ENCODE assay signal across 35 mouse cellular contexts in the genomic region with DNA sequence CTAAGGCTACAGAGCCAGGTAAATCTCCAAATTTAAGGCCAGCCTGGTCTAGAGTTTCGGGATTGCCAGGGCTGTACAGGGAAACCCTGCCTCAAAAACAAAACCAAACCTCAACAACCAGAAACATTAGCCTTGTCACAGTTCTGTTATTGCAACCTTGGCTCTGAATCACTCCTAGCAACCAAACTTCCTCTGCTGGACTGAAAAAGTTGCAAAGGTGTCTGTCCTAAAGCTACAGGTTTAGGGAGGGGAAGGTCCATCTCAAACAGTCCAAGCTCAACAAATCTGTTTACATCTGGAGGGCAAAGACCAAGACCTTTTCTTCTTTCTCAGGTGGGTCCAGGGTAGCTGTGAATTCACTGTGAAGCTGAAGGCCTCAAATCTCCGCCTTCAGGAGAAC. TPM values are rescaled to one million over a fixed set of nuclear protein-coding genes. Genes with fewer than 3 reads are reported as not detected.
DNase-seq lines count a peak whose midpoint lies in the region; ATAC-seq and TF ChIP-seq lines count a peak whose summit lies in the region.
"Had no signal": no experiment of that assay in that cellular context is flagged by ENCODE, and none has a peak within 500 bp of the region (broad histone marks: within the 10 kb centered on the region; RNA-seq: fewer than 3 reads in every experiment).

No protein-coding gene starts in this region.

- no peaks in the 10 kb centered on the region for H3K27me3 ChIP-seq in liver, adult 2 months (ENCODE audit: control insufficient read depth, insufficient read depth, low read length)
- no peaks in the 10 kb centered on the region for H3K27me3 ChIP-seq in liver, embryonic 12.5 days (replicated peaks)
- H3K27me3 ChIP-seq in small intestine, adult 2 months (ENCODE audit: control insufficient read depth, insufficient read depth, low read length), result no peaks in the 10 kb centered on the region
- H3K27me3 ChIP-seq: embryonic facial prominence, embryonic 13.5 days; heart, embryonic 15.5 days; hindbrain, embryonic 13.5 days; kidney, embryonic 15.5 days; lung, embryonic 15.5 days; midbrain, embryonic 15.5 days; neural tube, embryonic 15.5 days had no signal

- ATAC-seq in liver, embryonic 12.5 days, result no peak
- ATAC-seq: forebrain, embryonic 16.5 days; midbrain, embryonic 15.5 days had no signal

- DNase-seq in liver, adult 2 months (ENCODE audit: extremely low read depth, low read depth, low spot score), result peak; percentile 53
- no peak for DNase-seq in liver
- DNase-seq in left cerebral cortex, adult 9 months (ENCODE audit: low spot score in 2 of 2), result no peak
- DNase-seq in spleen, postnatal 14 days (ENCODE audit: low spot score in 2 of 2), result no peak
- no peak for DNase-seq in spleen, postnatal 36 days (ENCODE audit: low spot score in 2 of 2)
- DNase-seq: adrenal gland, adult 8-10 months; B cell, adult 2 months; gastrocnemius, postnatal 10 days; kidney, adult 18-20 months; kidney, postnatal 25 days; lung, postnatal 36 days; right cerebral cortex, postnatal 25 days; spleen, adult 18-20 months; thymus, adult 2 months; thymus, postnatal 36 days had no signal

- WGBS in liver, adult 2 months, result 94% methylated on average over 2 of the region's 2 CpGs
- 83% methylated on average over 2 of the region's 2 CpGs for WGBS in liver, embryonic 12.5 days (ENCODE audit: insufficient replicate concordance)
- WGBS in small intestine, adult 2 months, result 84% methylated on average over 2 of the region's 2 CpGs

- no peak overlapping the region for H3K4me2 ChIP-seq in liver, embryonic 12.5 days
- H3K4me2 ChIP-seq: embryonic facial prominence, embryonic 13.5 days; heart, embryonic 15.5 days; hindbrain, embryonic 13.5 days; kidney, embryonic 15.5 days; lung, embryonic 15.5 days; midbrain, embryonic 15.5 days; neural tube, embryonic 15.5 days had no signal

- H3K4me1 ChIP-seq in liver, adult 2 months (ENCODE audit: control insufficient read depth, insufficient read depth, low read length), result peaks cover 36% of the 10 kb centered on the region
- peaks cover 69% of the 10 kb centered on the region for H3K4me1 ChIP-seq in bone marrow macrophage, adult 2 months (ENCODE audit: control insufficient read depth, insufficient read depth, low read length)
- H3K4me1 ChIP-seq in liver, embryonic 12.5 days, result peaks cover 75% of the 10 kb centered on the region
- H3K4me1 ChIP-seq in small intestine, adult 2 months (ENCODE audit: control insufficient read depth, insufficient read depth, insufficient read length, low read length), result peaks cover 49% of the 10 kb centered on the region

- peaks cover 16% of the 10 kb centered on the region; the same call in 1 of the 2 replicates for H3K79me2 ChIP-seq in liver, adult 2 months (ENCODE audit: control insufficient read depth, insufficient read depth, low read length)

- H3K9ac ChIP-seq in liver, adult 2 months (ENCODE audit: low read depth, low read length), result no peak overlapping the region
- H3K9ac ChIP-seq in liver, embryonic 12.5 days, result no peak overlapping the region
- H3K9ac ChIP-seq: embryonic facial prominence, embryonic 13.5 days; heart, embryonic 15.5 days; hindbrain, embryonic 13.5 days; kidney, embryonic 15.5 days; liver, embryonic 14.5 days; lung, embryonic 15.5 days; midbrain, embryonic 15.5 days; neural tube, embryonic 15.5 days had no signal

- no peak overlapping the region for H3K4me3 ChIP-seq in liver, adult 2 months (ENCODE audit: insufficient read depth, low read depth, low read length)
- no peak overlapping the region for H3K4me3 ChIP-seq in bone marrow macrophage, adult 2 months (ENCODE audit: insufficient read depth, low read length)
- no peak overlapping the region for H3K4me3 ChIP-seq in liver, embryonic 12.5 days
- no peak overlapping the region for H3K4me3 ChIP-seq in small intestine, adult 2 months (ENCODE audit: low read depth, low read length)
- H3K4me3 ChIP-seq: embryonic facial prominence, embryonic 13.5 days; forebrain, embryonic 10.5 days; heart, embryonic 10.5 days; heart, embryonic 15.5 days; hindbrain, embryonic 13.5 days; kidney, embryonic 15.5 days; lung, embryonic 15.5 days; midbrain, embryonic 15.5 days; neural tube, embryonic 15.5 days had no signal

- H3K27ac ChIP-seq in liver, adult 2 months (replicated peaks; ENCODE audit: insufficient read depth, low read depth, low read length), result peak overlapping the region; percentile 5
- peak overlapping the region; percentile 13; the same call in 1 of the 2 replicates for H3K27ac ChIP-seq in bone marrow macrophage, adult 2 months (ENCODE audit: insufficient read depth, low read depth, low read length)
- H3K27ac ChIP-seq in liver, embryonic 12.5 days, result peak overlapping the region; percentile 38
- H3K27ac ChIP-seq in small intestine, adult 2 months (ENCODE audit: insufficient read depth, low read depth, low read length), result peak overlapping the region; percentile 11; the same call in 1 of the 2 replicates
- H3K27ac ChIP-seq: embryonic facial prominence, embryonic 13.5 days; forebrain, embryonic 10.5 days; heart, embryonic 10.5 days; heart, embryonic 15.5 days; hindbrain, embryonic 13.5 days; kidney, embryonic 15.5 days; liver, embryonic 14.5 days; lung, embryonic 15.5 days; midbrain, embryonic 15.5 days; neural tube, embryonic 15.5 days had no signal

- H3K36me3 ChIP-seq in liver, adult 2 months (ENCODE audit: control insufficient read depth, insufficient read depth, low read length), result no peaks in the 10 kb centered on the region
- H3K36me3 ChIP-seq in liver, embryonic 12.5 days, result peaks cover 35% of the 10 kb centered on the region
- peaks cover 9% of the 10 kb centered on the region for H3K36me3 ChIP-seq in small intestine, adult 2 months (ENCODE audit: control insufficient read depth, insufficient read depth, low read length)

- H3K9me3 ChIP-seq in liver, embryonic 12.5 days (replicated peaks), result no peaks in the 10 kb centered on the region
- H3K9me3 ChIP-seq: embryonic facial prominence, embryonic 13.5 days; forebrain, embryonic 10.5 days; G1E; heart, embryonic 10.5 days; heart, embryonic 15.5 days; hindbrain, embryonic 13.5 days; kidney, embryonic 15.5 days; lung, embryonic 15.5 days; midbrain, embryonic 15.5 days; neural tube, embryonic 15.5 days had no signal

- no peak for TF ChIP-seq CTCF in liver, adult 2 months (IDR thresholded peaks at IDR 0.05; ENCODE audit: low read depth, low read length)
- no peak for TF ChIP-seq CTCF in bone marrow macrophage, adult 2 months (IDR thresholded peaks at IDR 0.05; ENCODE audit: low read depth, low read length)
- TF ChIP-seq CTCF in small intestine, adult 2 months (IDR thresholded peaks at IDR 0.05; ENCODE audit: extremely low read depth, insufficient read length, insufficient replicate concordance, low read depth, low read length), result no peak

- TF ChIP-seq POLR2A in liver, adult 2 months (IDR thresholded peaks at IDR 0.05; ENCODE audit: extremely low read depth, insufficient read depth, low read length), result no peak
- no peak for TF ChIP-seq POLR2A in bone marrow macrophage, adult 2 months (IDR thresholded peaks at IDR 0.05; ENCODE audit: borderline replicate concordance, low read depth, low read length)
- no peak for TF ChIP-seq POLR2A in small intestine, adult 2 months (IDR thresholded peaks at IDR 0.05; ENCODE audit: low read depth, low read length)

RNA-seq across cellular contexts. Expression of a gene that starts 3.4 kb away (rescaled TPM):
- 23.4 and 28.5 TPM in 2 replicates for total RNA-seq in liver, adult 2 months (2014; rRNA removed)
- polyA plus RNA-seq in liver, adult 2 months (2012; rRNA removed), result 26.3 and 39.4 TPM in 2 replicates
- polyA plus RNA-seq in bone marrow macrophage, adult 2 months (2012; ENCODE audit: insufficient read depth, insufficient read length, missing spikeins), result 95.9 and 96.2 TPM in 2 replicates
- 8.3 and 8.9 TPM in 2 replicates for polyA plus RNA-seq in liver, embryonic 12.5 days (2016; fragmentation: Nextera tagmentation; extraction: Ambion mirVana)
- 148 and 353 TPM in 2 replicates for polyA plus RNA-seq in small intestine, adult 2 months (2012; rRNA removed)

RNA-seq across cellular contexts. Expression of a gene that starts 5.2 kb away (rescaled TPM):
- total RNA-seq in liver, adult 2 months (2014; rRNA removed), result 0.74 TPM in 1 of 2 replicates, not detected in the other
- polyA plus RNA-seq in liver, adult 2 months (2012; rRNA removed), result 0.49 TPM in 1 of 2 replicates, not detected in the other
- 9.2 and 17.6 TPM in 2 replicates for polyA plus RNA-seq in bone marrow macrophage, adult 2 months (2012; ENCODE audit: insufficient read depth, insufficient read length, missing spikeins)
- 0.57 TPM in 1 of 2 replicates, not detected in the other for polyA plus RNA-seq in liver, embryonic 12.5 days (2016; fragmentation: Nextera tagmentation; extraction: Ambion mirVana)
- polyA plus RNA-seq in small intestine, adult 2 months (2012; rRNA removed), result 0.76 and 2.9 TPM in 2 replicates
- total RNA-seq: common myeloid progenitor, adult 5-6 weeks; G1E; layer of hippocampus, adult 8-10 months; layer of hippocampus, postnatal 25 days; left cerebral cortex, postnatal 14 days had no signal
- polyA plus RNA-seq: embryonic facial prominence, embryonic 13.5 days; forebrain, embryonic 10.5 days; forebrain, embryonic 16.5 days; heart, embryonic 10.5 days; heart, embryonic 15.5 days; kidney, embryonic 15.5 days; limb, embryonic 11.5 days; lung, embryonic 15.5 days had no signal

RNA-seq across cellular contexts. Expression of a gene that starts 6.1 kb away (rescaled TPM):
- total RNA-seq in liver, adult 2 months (2014; rRNA removed), result 4.9 and 6.7 TPM in 2 replicates
- 2.6 and 4.2 TPM in 2 replicates for polyA plus RNA-seq in liver, adult 2 months (2012; rRNA removed)
- 20.3 and 22.2 TPM in 2 replicates for polyA plus RNA-seq in bone marrow macrophage, adult 2 months (2012; ENCODE audit: insufficient read depth, insufficient read length, missing spikeins)
- 60.5 and 65.1 TPM in 2 replicates for polyA plus RNA-seq in liver, embryonic 12.5 days (2016; fragmentation: Nextera tagmentation; extraction: Ambion mirVana)
- polyA plus RNA-seq in small intestine, adult 2 months (2012; rRNA removed), result 1.6 and 3.7 TPM in 2 replicates
- total RNA-seq: common myeloid progenitor, adult 5-6 weeks had no signal

RNA-seq across cellular contexts. Expression of a gene that starts 9.8 kb away (rescaled TPM):
- total RNA-seq in liver, adult 2 months (2014; rRNA removed), result 9.5 and 10.7 TPM in 2 replicates
- polyA plus RNA-seq in liver, adult 2 months (2012; rRNA removed), result 11.2 and 12.7 TPM in 2 replicates
- 31.3 and 44.3 TPM in 2 replicates for polyA plus RNA-seq in bone marrow macrophage, adult 2 months (2012; ENCODE audit: insufficient read depth, insufficient read length, missing spikeins)
- 4.1 and 8.9 TPM in 2 replicates for polyA plus RNA-seq in liver, embryonic 12.5 days (2016; fragmentation: Nextera tagmentation; extraction: Ambion mirVana)
- polyA plus RNA-seq in small intestine, adult 2 months (2012; rRNA removed), result 9.5 and 26.4 TPM in 2 replicates

RNA-seq across cellular contexts. Expression of a gene that starts 10.0 kb away (rescaled TPM):
- not detected in 2 replicates for total RNA-seq in liver, adult 2 months (2014; rRNA removed)
- polyA plus RNA-seq in liver, adult 2 months (2012; rRNA removed), result 0.75 TPM in 1 of 2 replicates, not detected in the other
- polyA plus RNA-seq in bone marrow macrophage, adult 2 months (2012; ENCODE audit: insufficient read depth, insufficient read length, missing spikeins), result 2.8 TPM in 1 of 2 replicates, not detected in the other
- 0.88 and 2.1 TPM in 2 replicates for polyA plus RNA-seq in liver, embryonic 12.5 days (2016; fragmentation: Nextera tagmentation; extraction: Ambion mirVana)
- polyA plus RNA-seq in small intestine, adult 2 months (2012; rRNA removed), result 1.3 and 2.7 TPM in 2 replicates
